14 mouse cellular contexts compared by ENCODE assay signal in the genomic region with DNA sequence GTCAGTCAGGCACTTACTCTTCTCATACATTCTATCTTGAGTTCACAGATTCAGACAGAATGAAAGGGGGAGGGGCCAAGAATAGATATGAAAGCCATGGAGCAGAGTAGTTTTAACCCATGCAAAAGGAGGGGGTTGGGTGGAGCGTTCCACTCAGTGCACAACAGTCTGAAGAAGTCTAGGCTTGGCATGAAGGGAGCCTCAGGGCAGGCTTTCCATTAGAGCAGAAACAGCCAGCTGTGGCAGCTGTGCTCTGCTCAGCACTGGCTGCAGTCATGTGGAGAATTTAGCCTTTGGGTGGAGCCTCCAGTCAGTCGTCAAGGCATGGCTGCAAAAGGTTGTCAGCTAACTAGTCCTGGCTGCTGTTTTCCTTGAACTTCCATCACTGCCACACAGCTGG.
DNase-seq lines count a peak whose midpoint lies in the region; ATAC-seq and TF ChIP-seq lines count a peak whose summit lies in the region.
"Had no signal": no experiment of that assay in that cellular context is flagged by ENCODE, and none has a peak within 500 bp of the region (broad histone marks: within the 10 kb centered on the region; RNA-seq: fewer than 3 reads in every experiment).

No protein-coding gene starts in this region.

- ATAC-seq in forebrain, embryonic 13.5 days = 0 out of 2 replicates have a peak, but pooled peaks have one; percentile 10
- ATAC-seq in forebrain, postnatal 0 days = no peak
- 0 out of 2 replicates have a peak, but pooled peaks have one; percentile 11 for ATAC-seq in lung, embryonic 15.5 days (ENCODE audit: borderline replicate concordance, extremely low read depth, low FRiP score, low TSS enrichment)
- 0 out of 2 replicates have a peak, but pooled peaks have one; percentile 56 for ATAC-seq in embryonic facial prominence, embryonic 12.5 days (ENCODE audit: insufficient number of reproducible peaks, insufficient read depth, low FRiP score, low TSS enrichment)

- H3K4me3 ChIP-seq in forebrain, embryonic 13.5 days = no peak overlapping the region
- H3K4me3 ChIP-seq in forebrain, postnatal 0 days (ENCODE audit: low read depth, low read length) = no peak overlapping the region
- H3K4me3 ChIP-seq in lung, embryonic 15.5 days = no peak overlapping the region
- no peak overlapping the region for H3K4me3 ChIP-seq in embryonic facial prominence, embryonic 12.5 days
- H3K4me3 ChIP-seq: forebrain, embryonic 12.5 days; heart, embryonic 13.5 days; midbrain, embryonic 10.5 days had no signal

- no peak overlapping the region for H3K4me2 ChIP-seq in forebrain, embryonic 13.5 days
- H3K4me2 ChIP-seq in forebrain, postnatal 0 days (ENCODE audit: low read depth) = no peak overlapping the region
- no peak overlapping the region for H3K4me2 ChIP-seq in lung, embryonic 15.5 days
- no peak overlapping the region for H3K4me2 ChIP-seq in embryonic facial prominence, embryonic 12.5 days (replicated peaks)
- H3K4me2 ChIP-seq: forebrain, embryonic 12.5 days; heart, embryonic 13.5 days had no signal

- H3K36me3 ChIP-seq in forebrain, embryonic 13.5 days (ENCODE audit: poor library complexity, severe bottlenecking) = no peaks in the 10 kb centered on the region
- no peaks in the 10 kb centered on the region for H3K36me3 ChIP-seq in forebrain, postnatal 0 days (ENCODE audit: insufficient read depth)
- H3K36me3 ChIP-seq in lung, embryonic 15.5 days = no peaks in the 10 kb centered on the region
- H3K36me3 ChIP-seq in embryonic facial prominence, embryonic 12.5 days = no peaks in the 10 kb centered on the region
- H3K36me3 ChIP-seq: forebrain, embryonic 12.5 days; G1E; heart, embryonic 13.5 days; midbrain, embryonic 10.5 days had no signal

- no peak for TF ChIP-seq CTCF in forebrain, postnatal 0 days (IDR thresholded peaks at IDR 0.05; ENCODE audit: low read depth)

- no peak for DNase-seq in forebrain, postnatal 0 days
- DNase-seq in lung, postnatal 14 days = no peak
- peak; percentile 4 for DNase-seq in mesoderm, embryonic 11.5 days (ENCODE audit: low read depth, low spot score)
- no peak for DNase-seq in left cerebral cortex, postnatal 25 days (ENCODE audit: low spot score in 2 of 2)
- no peak for DNase-seq in liver
- DNase-seq: cerebellum, adult 11 months; gastrocnemius, postnatal 25 days had no signal

- intact Hi-C loops in left cerebral cortex, postnatal 25 days (cut with DNase I) = no loop called here

- no peak overlapping the region for H3K9ac ChIP-seq in forebrain, embryonic 13.5 days
- H3K9ac ChIP-seq in forebrain, postnatal 0 days = no peak overlapping the region
- no peak overlapping the region for H3K9ac ChIP-seq in lung, embryonic 15.5 days
- no peak overlapping the region for H3K9ac ChIP-seq in embryonic facial prominence, embryonic 12.5 days
- H3K9ac ChIP-seq: forebrain, embryonic 12.5 days; heart, embryonic 13.5 days had no signal

- no peaks in the 10 kb centered on the region for H3K9me3 ChIP-seq in forebrain, embryonic 13.5 days (replicated peaks)
- H3K9me3 ChIP-seq in forebrain, postnatal 0 days (ENCODE audit: low read length) = no peaks in the 10 kb centered on the region
- H3K9me3 ChIP-seq in lung, embryonic 15.5 days = no peaks in the 10 kb centered on the region
- H3K9me3 ChIP-seq in embryonic facial prominence, embryonic 12.5 days = no peaks in the 10 kb centered on the region
- H3K9me3 ChIP-seq: forebrain, embryonic 12.5 days; G1E; heart, embryonic 13.5 days; midbrain, embryonic 10.5 days had no signal

- H3K27ac ChIP-seq in forebrain, embryonic 13.5 days = no peak overlapping the region
- no peak overlapping the region for H3K27ac ChIP-seq in forebrain, postnatal 0 days (ENCODE audit: low read depth, low read length)
- H3K27ac ChIP-seq in lung, embryonic 15.5 days = no peak overlapping the region
- H3K27ac ChIP-seq in embryonic facial prominence, embryonic 12.5 days = no peak overlapping the region
- H3K27ac ChIP-seq: forebrain, embryonic 12.5 days; heart, embryonic 13.5 days; midbrain, embryonic 10.5 days had no signal

- H3K27me3 ChIP-seq in forebrain, embryonic 13.5 days = no peaks in the 10 kb centered on the region
- H3K27me3 ChIP-seq in forebrain, postnatal 0 days (ENCODE audit: insufficient read depth, low read length) = no peaks in the 10 kb centered on the region
- no peaks in the 10 kb centered on the region for H3K27me3 ChIP-seq in lung, embryonic 15.5 days
- H3K27me3 ChIP-seq in embryonic facial prominence, embryonic 12.5 days = no peaks in the 10 kb centered on the region
- H3K27me3 ChIP-seq: forebrain, embryonic 12.5 days; heart, embryonic 13.5 days had no signal

- H3K4me1 ChIP-seq in forebrain, embryonic 13.5 days = no peaks in the 10 kb centered on the region
- no peaks in the 10 kb centered on the region for H3K4me1 ChIP-seq in forebrain, postnatal 0 days (ENCODE audit: insufficient read depth)
- H3K4me1 ChIP-seq in lung, embryonic 15.5 days = no peaks in the 10 kb centered on the region
- peaks cover 4% of the 10 kb centered on the region; the same call in 1 of the 2 replicates for H3K4me1 ChIP-seq in embryonic facial prominence, embryonic 12.5 days
- H3K4me1 ChIP-seq: forebrain, embryonic 12.5 days; heart, embryonic 13.5 days; midbrain, embryonic 10.5 days had no signal

- WGBS in forebrain, embryonic 13.5 days = 54% methylated on average over 2 of the region's 2 CpGs
- 61% methylated on average over 2 of the region's 2 CpGs for WGBS in forebrain, postnatal 0 days
- 52% methylated on average over 2 of the region's 2 CpGs for WGBS in lung, embryonic 15.5 days
- WGBS in embryonic facial prominence, embryonic 12.5 days = 33% methylated on average over 2 of the region's 2 CpGs
